Mouse (Mus musculus) brain, embryonic 14.5 days (tissue): ENCODE measurements around the gene Wfdc2.

ENCODE experiments used
- CTCF ChIP-seq: fragments of 200-500 bp; IDR thresholded peaks from 2 replicates; pipeline ENCODE4 v1.5.1; 2012; ENCODE audit warnings: inconsistent platforms, mild to moderate bottlenecking, moderate library complexity, borderline replicate concordance; ENCODE audit not compliant: insufficient read depth, insufficient read length; ENCODE audit errors: extremely low read depth
- POLR2A ChIP-seq: fragments of 200-500 bp; IDR thresholded peaks from 2 replicates; pipeline ENCODE4 v1.6.1; 2012; ENCODE audit warnings: mild to moderate bottlenecking, inconsistent platforms, borderline replicate concordance; ENCODE audit not compliant: poor library complexity, insufficient read depth, insufficient read length, severe bottlenecking; ENCODE audit errors: extremely low read depth

GRCm38 (mm10) chr2:164550895-164551269, 11.3 kb upstream of the Wfdc2 start:
- TF ChIP-seq CTCF: no peak
- TF ChIP-seq POLR2A: no peak
